Mouse (Mus musculus): ENCODE data around the gene Adamts4. TPM values are rescaled to one million over a fixed set of nuclear protein-coding genes. Genes with fewer than 3 reads are reported as not detected.
"Not testable (repeated sequence)": the region's sequence is repeated elsewhere in the genome, so short reads cannot be mapped to it uniquely, and the experiment has no call there.

The Adamts4 gene
- total RNA-seq, 2 experiments from 2014 or later, result 0.28 to 0.54 TPM

DNA sequence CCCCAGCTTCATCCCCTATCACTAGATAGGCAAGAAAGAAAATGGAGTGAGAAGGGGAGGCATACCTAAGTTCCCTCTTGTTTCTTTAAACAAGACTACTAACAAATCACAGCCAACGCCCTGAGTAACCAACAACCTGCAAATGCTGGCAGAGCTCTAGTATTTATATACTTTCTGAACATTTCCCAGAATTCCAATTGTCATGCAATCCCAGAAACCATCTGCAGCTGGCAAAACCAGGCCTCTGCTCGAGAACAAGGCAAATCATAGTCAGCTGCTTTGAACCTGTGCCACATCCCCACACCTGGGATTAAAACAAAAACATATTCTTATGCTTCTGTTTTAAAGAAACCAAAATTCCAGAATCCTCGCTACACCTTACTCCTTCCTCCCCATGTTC, 43.1 kb downstream of the Adamts4 start:
- intact Hi-C loops (cut with DNase I), result loop anchor here (5.0 kb wide), 1 partner anchor 34 kb away; the partner anchor contains the start of gene Dedd
- DNase-seq, result no peak

DNA sequence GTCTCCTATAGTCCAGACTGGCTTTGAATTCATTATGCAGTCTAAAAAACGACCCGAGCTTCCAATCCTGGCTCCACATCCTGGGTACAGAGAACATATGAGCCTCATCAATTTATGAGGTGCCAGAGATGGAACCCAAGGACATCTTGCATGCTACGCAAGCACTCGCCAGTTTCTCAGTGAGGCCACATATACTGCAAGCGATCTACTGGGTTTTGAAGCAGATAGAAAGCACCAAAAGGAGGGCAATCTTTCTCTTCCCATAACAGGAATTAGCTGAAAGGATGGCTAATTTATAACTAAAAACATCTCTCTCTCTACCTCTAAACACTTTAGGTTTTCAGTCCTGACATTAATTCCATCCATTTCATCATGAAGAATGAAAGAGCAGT, 43.7 kb downstream of the Adamts4 start:
- no peak for DNase-seq
- intact Hi-C loops (cut with DNase I), result loop anchor here (5.0 kb wide), 1 partner anchor 33 kb away; the partner anchor contains the start of gene Dedd

DNA sequence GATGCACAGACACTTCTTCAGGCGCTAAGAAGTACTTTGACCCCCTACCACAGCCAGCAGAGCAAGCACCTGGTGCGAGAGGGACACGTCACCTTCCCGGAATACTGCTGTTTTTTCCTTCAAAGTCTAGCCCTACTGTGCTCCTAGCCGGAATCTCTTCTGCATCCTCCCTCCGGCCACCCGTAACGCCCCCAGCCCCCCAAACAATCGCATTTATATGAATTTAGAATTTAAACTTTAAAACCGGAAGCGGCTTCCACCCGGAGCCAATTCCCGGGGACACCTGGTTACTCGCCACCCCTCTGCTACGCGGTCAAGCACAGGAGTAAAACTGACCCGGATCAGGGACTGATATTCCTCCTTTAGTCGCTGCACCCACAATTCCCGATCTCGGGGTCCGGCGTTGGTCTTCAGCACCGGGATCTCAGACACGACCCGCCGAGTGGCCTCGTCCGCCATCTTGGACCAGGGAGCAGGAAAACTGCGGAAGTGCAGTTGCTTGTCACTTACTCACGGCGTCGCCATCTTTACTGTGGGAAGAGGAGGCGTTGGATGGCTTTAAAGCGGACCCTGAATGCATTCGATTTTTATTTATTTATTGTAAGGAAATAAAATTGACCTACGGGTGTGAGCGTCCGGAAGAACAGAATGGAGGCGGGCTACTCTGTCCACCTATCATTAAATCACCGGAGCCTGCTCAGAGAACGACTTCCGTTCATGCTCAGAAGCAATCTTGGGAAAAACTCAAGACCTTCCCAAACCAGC, 44.3 kb downstream of the Adamts4 start, which contains the start of gene Ufc1:
TSS of gene Ufc1 (minus strand) at position 727 of the 765 bp plus-strand sequence.
- intact Hi-C loops (cut with DNase I), result loop anchor here (5.0 kb wide), 1 partner anchor 33 kb away; the partner anchor contains the start of gene Dedd
- peak; percentile 60 to 86 for DNase-seq

DNA sequence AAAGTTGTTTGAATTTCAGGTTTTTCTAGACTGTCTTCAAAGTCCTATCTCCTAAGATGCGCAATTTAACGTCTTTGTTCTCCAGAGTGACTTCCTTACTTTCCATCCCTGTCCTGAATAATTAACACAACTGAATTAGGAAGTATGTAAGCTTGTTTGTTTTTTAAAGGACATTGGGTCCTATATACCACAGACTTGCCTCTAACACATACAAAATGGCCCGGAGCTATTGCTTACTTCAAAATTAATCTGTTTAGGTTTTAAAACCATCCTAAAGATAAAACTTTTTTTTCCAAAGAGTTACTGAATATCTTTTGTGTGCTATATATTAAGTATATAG, 44.8 kb downstream of the Adamts4 start:
- intact Hi-C loops (cut with DNase I), result no loop called here
- DNase-seq, result no peak

DNA sequence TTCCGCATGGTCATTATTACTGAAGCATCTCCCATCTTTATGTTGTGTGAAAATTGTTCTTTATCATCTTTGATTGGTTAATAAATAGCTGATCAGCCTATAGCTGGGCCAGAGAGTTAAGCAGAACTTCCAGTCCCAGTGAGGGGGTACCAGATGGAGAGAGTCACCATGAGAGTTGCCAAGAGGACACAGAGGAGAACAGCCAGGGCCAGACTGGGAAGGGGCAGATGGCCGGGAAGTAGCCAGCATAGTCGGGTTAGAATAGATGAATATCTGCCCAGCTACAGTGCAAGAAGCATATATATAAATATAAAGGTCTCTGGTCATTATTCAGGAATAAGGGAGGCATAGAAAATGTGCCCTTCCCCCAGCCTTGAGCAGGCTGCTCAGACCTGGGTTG, 48.0 kb downstream of the Adamts4 start:
- no peak for DNase-seq
- intact Hi-C loops (cut with DNase I), result no loop called here

DNA sequence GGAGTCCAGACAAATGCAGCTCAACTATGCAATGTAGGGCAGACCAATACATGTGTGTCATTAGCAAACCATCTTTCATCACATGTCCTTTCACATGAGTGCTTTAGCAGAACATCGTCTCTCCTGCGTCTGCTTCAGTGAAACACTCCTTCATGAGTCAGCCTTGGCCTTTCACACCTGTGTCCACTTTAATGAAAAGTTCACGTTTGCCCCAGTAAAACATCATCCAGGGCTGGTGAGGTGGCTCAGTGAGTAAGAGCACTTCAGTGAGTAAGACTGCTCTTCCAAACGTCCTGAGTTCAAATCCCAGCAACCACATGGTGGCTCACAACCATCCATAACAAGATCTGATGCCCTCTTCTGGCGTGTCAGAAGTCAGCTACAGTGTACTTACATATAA, 55.9 kb downstream of the Adamts4 start:
- intact Hi-C loops (cut with DNase I); DNase-seq: not testable (repeated sequence)

DNA sequence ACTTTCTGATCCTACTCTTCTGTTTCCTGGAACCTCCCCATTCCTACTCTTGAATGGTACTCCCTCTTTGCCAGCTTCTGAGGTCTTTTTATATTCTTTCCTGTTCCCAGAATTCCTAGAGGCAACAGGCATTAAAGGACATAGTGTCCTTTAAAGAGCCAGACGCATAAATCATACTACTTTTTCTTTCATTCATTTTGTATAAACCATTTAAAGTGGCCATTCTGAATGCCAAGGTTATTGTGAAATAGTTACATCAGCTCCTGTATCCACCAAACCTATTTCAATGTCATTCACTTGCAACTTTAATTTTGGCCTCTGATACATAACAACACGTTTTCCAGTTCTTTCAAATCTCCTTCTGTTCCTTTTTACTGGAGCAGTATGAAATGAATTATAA, 59.1 kb downstream of the Adamts4 start:
- no peak for DNase-seq
- intact Hi-C loops (cut with DNase I), result no loop called here

Other genes starting within 250 kb of the Adamts4 start
- gene Fcgr4, start 231.5 kb upstream of the Adamts4 start, total RNA-seq (2021), result not detected
- 1 to 10 TPM; 2.6 to 4.6 TPM for gene Fcgr3, start 185.5 kb upstream of the Adamts4 start, total RNA-seq (2021)
- gene Cfap126, start 136.5 kb upstream of the Adamts4 start, total RNA-seq (2021), result under 1 TPM; 0.54 to 0.91 TPM
- 100 to 1,000 TPM; 691 to 738 TPM for gene Sdhc, start 99.8 kb upstream of the Adamts4 start, total RNA-seq (2021)
- 100 to 1,000 TPM in 1 of 2 experiments, 10 to 100 TPM in 1; 33.1 to 105 TPM for gene Mpz, start 99.7 kb upstream of the Adamts4 start, total RNA-seq (2021)
- gene Pcp4l1, start 54.2 kb upstream of the Adamts4 start, total RNA-seq (2021), result 10 to 100 TPM; 48.8 to 49.5 TPM
- gene Nr1i3, start 36.5 kb upstream of the Adamts4 start, total RNA-seq (2021), result not detected
- 10 to 100 TPM; 52.0 to 54.8 TPM for gene Tomm40l, start 27.9 kb upstream of the Adamts4 start, total RNA-seq (2021)
- 1 to 10 TPM in 1 of 2 experiments, not detected in 1; 1.7 TPM for gene Apoa2, start 25.4 kb upstream of the Adamts4 start, total RNA-seq (2021)
- gene Fcer1g, start 16.1 kb upstream of the Adamts4 start, total RNA-seq (2021), result 1 to 10 TPM; 2.5 to 4.9 TPM
- 100 to 1,000 TPM; 874 to 989 TPM for gene Ndufs2, start 967 bp downstream of the Adamts4 start, total RNA-seq (2021)
- gene B4galt3, start 19.9 kb downstream of the Adamts4 start, total RNA-seq (2021), result 10 to 100 TPM in 1 of 2 experiments, 1 to 10 TPM in 1; 9.6 to 10.5 TPM
- 1 to 10 TPM; 8.7 TPM for gene Ppox, start 30.8 kb downstream of the Adamts4 start, total RNA-seq (2021)
- 10 to 100 TPM; 13.5 to 13.8 TPM for gene Usp21, start 37.6 kb downstream of the Adamts4 start, total RNA-seq (2021)
- gene Ufc1, start 44.6 kb downstream of the Adamts4 start, total RNA-seq (2021), result 10 to 100 TPM; 80.9 to 82.2 TPM
- 10 to 100 TPM; 26.6 to 31.1 TPM for gene Dedd, start 78.7 kb downstream of the Adamts4 start, total RNA-seq (2021)
- 10 to 100 TPM; 23.2 to 23.9 TPM for gene Nit1, start 95.2 kb downstream of the Adamts4 start, total RNA-seq (2021)
- 10 to 100 TPM; 85.7 to 91.7 TPM for gene Pfdn2, start 95.2 kb downstream of the Adamts4 start, total RNA-seq (2021)
- not detected for gene Klhdc9, start 110.4 kb downstream of the Adamts4 start, total RNA-seq (2021)
- under 1 TPM in 1 of 2 experiments, not detected in 1; 0.07 TPM for gene Nectin4, start 119.7 kb downstream of the Adamts4 start, total RNA-seq (2021)
- under 1 TPM; 0.94 to 0.99 TPM for gene Arhgap30, start 138.5 kb downstream of the Adamts4 start, total RNA-seq (2021)
- gene Usf1, start 160.9 kb downstream of the Adamts4 start, total RNA-seq (2021), result 10 to 100 TPM; 25.7 to 27.7 TPM
- gene Tstd1, start 168.5 kb downstream of the Adamts4 start, total RNA-seq (2021), result under 1 TPM in 1 of 2 experiments, not detected in 1; 0.69 TPM
- 1 to 10 TPM; 4.9 to 5.4 TPM for gene F11r, start 187.1 kb downstream of the Adamts4 start, total RNA-seq (2021)